Mouse (Mus musculus) T-helper 17 cell (primary cell): Measurements from ENCODE around the gene Peak1.

ENCODE experiments used
- in situ Hi-C, 2 experiments: fragments of 300-600 bp; cut with MboI, MseI; formaldehyde crosslinking; loops; 1 replicate in 1 of 2; 2 replicates in 1 of 2; pipeline ENCODE4 v1.15.1; 2025; ENCODE audit warnings: high pct_unique_total_duplicates in 2 of 2

Peak1 gene

DNA sequence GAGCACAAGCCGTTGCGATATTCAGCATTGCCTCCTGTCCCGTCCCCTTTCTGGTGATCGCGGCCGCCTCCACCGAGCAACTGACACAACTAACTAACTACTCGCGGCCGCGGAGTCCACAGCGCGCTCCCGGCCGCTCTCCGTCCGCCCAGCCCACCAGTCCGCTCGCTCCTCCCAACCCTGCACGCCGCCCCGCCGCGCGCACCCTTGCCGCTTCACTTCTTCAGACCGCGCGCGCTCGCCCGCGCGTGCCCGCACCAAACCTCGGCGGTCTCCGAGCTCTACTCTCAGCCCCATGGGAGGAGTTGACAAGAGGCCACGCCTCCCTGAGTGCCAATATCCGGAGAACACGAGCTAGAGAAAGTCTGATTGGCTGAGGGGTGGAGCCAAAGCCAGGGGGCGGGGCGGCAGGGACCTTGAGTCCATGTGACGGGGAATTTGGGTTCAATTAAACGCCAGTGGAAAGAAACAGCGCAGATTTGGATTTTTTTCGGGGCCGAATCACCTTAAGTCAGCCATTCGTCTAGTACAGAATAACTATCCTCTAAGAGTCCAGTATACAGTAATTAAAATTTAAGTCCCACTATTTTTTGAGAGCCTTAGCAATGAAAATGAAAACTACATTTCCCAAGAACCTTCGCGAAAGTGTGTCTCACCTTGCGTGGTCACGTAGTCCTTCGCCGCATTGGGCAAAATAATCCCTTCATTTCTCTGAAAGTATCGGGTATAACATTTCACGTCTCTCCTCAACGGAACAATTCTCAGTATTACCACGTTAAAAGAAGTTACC lies at the start of gene Peak1, which contains the start of gene Hmg20a:
Gene Peak1, minus strand, starts transcription at position 120 of the 790 bp plus-strand sequence.
Gene Hmg20a, plus strand, starts transcription at position 662 of the 790 bp plus-strand sequence.
- in situ Hi-C loops: loop anchor here (10.0 kb wide), 1 partner anchor 87 kb away; no protein-coding TSS in a partner anchor

DNA sequence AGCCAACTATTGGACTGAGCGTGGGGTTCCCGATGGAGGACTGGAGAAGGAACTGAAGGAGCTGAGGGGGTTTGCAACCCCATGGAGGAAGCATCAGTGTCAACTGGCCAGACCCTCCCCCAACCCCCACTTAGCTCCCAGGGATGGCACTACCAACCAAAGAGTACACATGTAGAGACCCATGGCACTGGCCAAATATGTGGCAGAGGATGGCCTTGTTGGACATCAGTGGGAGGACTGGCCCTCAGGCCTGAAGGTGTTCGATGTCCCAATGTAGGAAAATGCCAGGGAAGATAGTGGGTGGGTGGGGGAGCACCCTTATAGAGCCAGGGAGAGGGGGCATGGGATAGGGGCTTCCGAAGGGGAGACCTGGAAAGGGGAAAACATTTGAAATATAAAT lies 48.4 kb upstream of the Peak1 start:
- in situ Hi-C loops: loop anchor here in 1 of 2 experiments (5.0 kb wide), 1 partner anchor 44 kb away; no protein-coding TSS in a partner anchor

- in situ Hi-C loops: loop anchor here in 1 of 2 experiments (5.0 kb wide), 1 partner anchor 43 kb away; no protein-coding TSS in a partner anchor
Measured at GRCm38 (mm10) chr9:56464863-56465654, 47.2 kb upstream of the Peak1 start.

- in situ Hi-C loops: no loop called here
Measured at GRCm38 (mm10) chr9:56463686-56464515, 46.0 kb upstream of the Peak1 start.

DNA sequence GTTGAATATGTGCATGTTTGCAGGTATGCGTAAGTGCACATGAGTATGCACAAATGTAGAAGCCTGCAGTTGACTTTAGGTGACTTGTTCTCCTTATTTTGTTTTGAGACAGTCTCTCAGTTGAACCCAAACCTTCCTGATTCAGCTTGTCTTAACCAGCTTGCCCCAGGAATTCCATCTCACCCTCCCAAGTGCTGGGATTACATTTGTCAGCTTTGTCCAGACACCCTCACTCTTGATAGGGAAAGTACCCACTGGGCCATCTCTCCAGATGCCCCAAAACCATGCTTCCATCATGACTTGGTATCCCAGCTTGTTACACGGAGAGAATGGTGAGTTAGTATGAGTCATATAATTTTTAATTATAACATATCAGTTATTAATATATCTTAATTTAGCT lies 45.2 kb upstream of the Peak1 start:
- in situ Hi-C loops: no loop called here

DNA sequence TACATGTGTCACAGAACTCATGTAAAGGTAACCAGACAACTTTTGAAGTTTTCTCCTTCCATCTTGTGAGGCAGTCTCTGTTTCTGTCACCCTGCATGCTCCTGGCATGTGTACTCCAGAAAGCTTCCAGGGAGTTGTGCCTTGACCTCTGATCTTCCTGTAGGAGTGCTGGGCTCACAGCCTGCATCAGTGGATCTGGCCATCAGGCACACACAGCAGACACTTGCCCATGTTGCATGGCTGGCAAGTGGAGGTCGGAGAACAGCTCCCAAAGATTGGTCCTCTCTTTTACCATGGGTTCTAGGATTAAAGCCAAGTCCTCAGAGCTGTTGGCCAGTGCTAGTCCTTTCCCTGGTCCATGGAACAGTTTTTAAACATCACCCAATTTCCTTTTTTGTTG lies 44.7 kb upstream of the Peak1 start:
- in situ Hi-C loops: no loop called here

- in situ Hi-C loops: no loop called here
Measured at GRCm38 (mm10) chr9:56460987-56461386, 43.1 kb upstream of the Peak1 start.

- in situ Hi-C loops: no loop called here
Measured at GRCm38 (mm10) chr9:56456426-56456825, 38.6 kb upstream of the Peak1 start.

DNA sequence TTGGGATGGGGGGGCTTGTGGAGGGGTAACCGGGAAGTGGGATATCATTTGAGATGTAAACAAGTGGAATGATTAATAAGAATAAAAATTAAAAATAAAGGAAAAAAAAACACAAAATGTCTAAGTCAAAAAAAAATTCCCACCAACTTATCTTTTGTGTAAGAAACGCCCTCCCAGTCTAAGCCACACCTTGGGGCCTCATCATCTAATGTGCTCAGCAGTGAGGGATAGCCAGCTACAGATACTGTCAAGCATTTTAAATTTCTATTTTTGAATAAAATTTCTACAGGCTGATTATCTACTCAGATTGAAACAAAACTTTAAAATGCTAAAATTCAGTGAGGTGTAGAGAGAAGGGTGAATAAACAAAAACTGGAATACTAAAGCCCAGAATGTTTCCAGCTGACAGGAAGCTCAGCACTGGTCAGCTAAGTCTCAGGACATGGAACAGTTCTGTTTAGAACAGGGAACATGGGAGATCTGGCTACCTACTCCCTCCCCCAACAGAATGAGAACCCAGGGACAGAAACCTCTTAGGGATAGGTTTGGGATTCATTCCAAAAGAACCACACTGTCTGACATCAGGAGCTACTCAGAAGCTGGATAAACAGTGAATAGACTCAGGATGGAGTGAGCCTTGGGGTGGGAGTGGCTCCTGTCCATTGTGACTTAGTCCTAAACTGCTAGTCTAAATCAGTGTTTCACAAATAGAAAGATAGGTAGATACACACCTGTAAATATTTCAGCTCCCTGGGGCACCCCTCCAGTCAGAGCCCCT lies 35.4 kb upstream of the Peak1 start:
- in situ Hi-C loops: no loop called here

GRCm38 (mm10) chr9:56451570-56451969 lies 33.7 kb upstream of the Peak1 start:
- in situ Hi-C loops: no loop called here

DNA sequence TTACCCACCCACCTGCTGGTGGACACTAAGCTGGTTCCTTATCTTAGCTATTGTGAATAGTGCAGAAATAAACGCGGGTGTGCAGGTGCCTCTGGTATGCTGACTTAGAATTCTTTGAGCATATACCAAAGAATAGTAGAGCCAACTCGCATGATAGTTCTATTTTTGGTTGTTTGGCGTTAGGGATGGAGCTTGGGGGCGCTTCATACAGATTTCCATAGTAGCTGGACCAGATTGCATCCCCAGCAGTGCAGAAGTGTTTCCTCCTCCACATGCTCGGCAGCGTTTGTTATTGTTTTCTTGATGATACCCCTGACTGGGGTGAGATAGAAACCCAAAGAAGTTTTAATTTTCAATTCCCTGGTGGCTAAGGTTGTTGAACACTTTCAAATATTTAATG lies 21.8 kb upstream of the Peak1 start:
- in situ Hi-C loops: loop anchor here in 1 of 2 experiments (5.0 kb wide), 1 partner anchor 43 kb away; no protein-coding TSS in a partner anchor

- in situ Hi-C loops: loop anchor here in 1 of 2 experiments (5.0 kb wide), 1 partner anchor 45 kb away; no protein-coding TSS in a partner anchor
Measured at GRCm38 (mm10) chr9:56437300-56437892, 19.5 kb upstream of the Peak1 start.

GRCm38 (mm10) chr9:56435821-56436526 lies 18.1 kb upstream of the Peak1 start:
- in situ Hi-C loops: loop anchor here in 1 of 2 experiments (5.0 kb wide), 1 partner anchor 46 kb away; no protein-coding TSS in a partner anchor

DNA sequence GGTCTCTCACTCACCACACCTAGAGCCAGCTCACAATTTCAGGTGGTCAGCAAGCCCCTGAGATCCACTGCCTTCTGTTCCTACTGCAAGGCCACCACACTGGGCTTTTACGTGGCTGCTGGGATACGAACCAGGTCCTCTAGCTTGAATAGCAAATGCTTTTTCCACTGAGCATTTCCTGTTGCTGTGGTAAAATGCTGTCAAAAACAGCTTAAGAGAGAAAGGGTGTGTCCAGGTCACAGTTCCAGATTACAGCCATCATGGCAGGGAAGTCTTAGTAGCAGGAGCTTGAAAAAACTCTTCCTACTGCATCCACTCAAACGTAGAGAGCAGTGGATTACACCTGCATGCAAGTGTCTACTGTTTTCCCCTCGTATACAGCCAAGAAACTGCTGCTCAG lies 7.0 kb upstream of the Peak1 start:
- in situ Hi-C loops: loop anchor here in 1 of 2 experiments (5.0 kb wide), 1 partner anchor 42 kb away; no protein-coding TSS in a partner anchor

- in situ Hi-C loops: loop anchor here in 1 of 2 experiments (5.0 kb wide), 1 partner anchor 45 kb away; no protein-coding TSS in a partner anchor
Measured at GRCm38 (mm10) chr9:56421991-56422390, 4.1 kb upstream of the Peak1 start.

DNA sequence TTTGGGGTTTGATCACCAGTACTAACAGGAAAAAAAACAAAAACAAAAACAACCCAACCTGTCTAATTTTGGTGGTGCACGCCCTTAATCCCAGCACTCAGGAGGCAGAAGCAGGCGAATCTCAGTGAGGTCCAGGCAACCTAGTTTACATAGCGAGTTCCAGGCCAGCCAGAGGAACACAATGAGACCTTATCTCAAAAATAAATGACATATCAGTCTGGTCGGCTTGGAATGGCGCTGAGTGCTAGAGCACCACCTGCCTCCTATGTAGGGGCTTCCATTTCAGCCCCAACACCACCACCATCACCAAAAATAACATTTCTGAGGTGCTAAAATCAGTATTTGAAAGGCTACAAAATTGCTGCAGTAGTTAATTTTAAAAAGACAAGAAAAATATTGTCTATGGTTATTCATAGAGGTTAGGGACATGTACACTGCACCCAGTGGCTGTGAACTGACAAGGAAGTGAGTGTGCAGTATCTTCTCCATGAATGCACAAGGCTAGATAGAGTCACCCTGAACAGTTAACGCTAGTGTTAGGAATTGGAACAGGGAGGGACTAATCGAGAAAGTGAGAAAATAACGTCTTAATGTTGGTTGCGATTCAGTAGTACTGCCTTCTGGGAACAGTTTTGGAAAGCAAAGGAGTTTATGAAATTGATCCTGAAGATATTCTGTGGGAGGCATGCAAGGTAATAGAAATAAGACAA lies 3.2 kb upstream of the Peak1 start:
- in situ Hi-C loops: loop anchor here in 1 of 2 experiments (5.0 kb wide), 1 partner anchor 46 kb away; no protein-coding TSS in a partner anchor

- in situ Hi-C loops: loop anchor here in 1 of 2 experiments (5.0 kb wide), 1 partner anchor 47 kb away; no protein-coding TSS in a partner anchor
Measured at GRCm38 (mm10) chr9:56420236-56420635, 2.4 kb upstream of the Peak1 start.

DNA sequence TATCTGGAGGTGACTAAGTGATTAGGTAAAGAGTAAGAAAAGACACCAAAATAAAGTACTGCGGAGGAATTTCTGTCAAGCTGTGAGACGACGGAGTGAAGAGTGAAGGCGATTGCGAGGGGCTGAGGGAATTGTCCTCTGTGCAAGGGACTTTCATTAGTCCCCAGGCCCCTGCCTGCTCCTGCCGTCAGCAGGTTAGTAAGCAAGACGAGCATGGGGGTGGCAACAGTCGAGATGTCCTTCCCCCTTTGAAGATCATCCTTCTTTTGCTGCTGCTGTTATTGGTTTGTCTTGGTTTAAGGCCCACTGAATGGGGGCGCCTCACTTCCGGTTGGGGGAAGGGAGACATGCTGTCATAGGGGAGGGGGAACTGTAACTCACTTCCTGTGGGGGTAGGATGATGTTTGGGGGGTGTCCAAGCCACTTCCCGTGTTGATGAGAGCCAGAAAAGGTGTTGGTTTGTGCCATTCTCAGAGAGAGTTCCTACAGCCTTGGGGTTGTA lies 922 bp upstream of the Peak1 start:
- in situ Hi-C loops: loop anchor here (10.0 kb wide), 1 partner anchor 86 kb away; no protein-coding TSS in a partner anchor
